Mouse (Mus musculus): Measurements from ENCODE around the gene Ddx39b. TPM values are rescaled to one million over a fixed set of nuclear protein-coding genes. Genes with fewer than 3 reads are reported as not detected.
A peak's percentile ranks its signal among the peaks of the same experiment; 100 is the strongest.

Gene Ddx39b
- 466 and 471 TPM in 2 replicates for polyA plus RNA-seq (2015; fragmentation: Nextera tagmentation; extraction: Ambion mirVana)

- Histone ChIP-seq H3K4me2 (ENCODE audit: low read length) (peak within 1 kb of the TSS; percentile 81), H3K9ac (replicated peaks; ENCODE audit: low read depth, low read length) (peak within 1 kb of the TSS; percentile 100), H3K4me1 (replicated peaks; ENCODE audit: control insufficient read depth, insufficient read depth, low read length) (peaks cover 51% of the 10 kb centered on the region), H3K27me3 (replicated peaks; ENCODE audit: control insufficient read depth, insufficient read depth, low read length) (no peaks in the 10 kb centered on the region), H3K4me3 (replicated peaks; ENCODE audit: low read length) (peak within 1 kb of the TSS; percentile 96), H3K9me3 (ENCODE audit: control insufficient read depth, low read length) (no peaks in the 10 kb centered on the region), H3K27ac (ENCODE audit: low read length) (peak within 1 kb of the TSS; percentile 98), H3K36me3 (ENCODE audit: control insufficient read depth, insufficient read depth) (peaks cover 23% of the 10 kb centered on the region)
- peak; percentile 91 for ATAC-seq
- under 1% methylated on average over 69 of the region's 69 CpGs for WGBS
Measured at GRCm38 (mm10) chr17:35241305-35242014, at the start of gene Ddx39b. Gene Ddx39b (plus strand): TSS chr17:35241746.

GRCm38 (mm10) chr17:35192924-35193323 lies 48.6 kb upstream of the Ddx39b start:
- ATAC-seq: no peak
- no peak overlapping the region for H3K4me3 ChIP-seq (replicated peaks; ENCODE audit: low read length)
- WGBS: 91% methylated on average over 5 of the region's 5 CpGs
- H3K4me2 ChIP-seq (ENCODE audit: low read length): no peak overlapping the region
- peaks cover 25% of the 10 kb centered on the region for H3K27me3 ChIP-seq (replicated peaks; ENCODE audit: control insufficient read depth, insufficient read depth, low read length)
- H3K9ac ChIP-seq (replicated peaks; ENCODE audit: low read depth, low read length): no peak overlapping the region
- H3K27ac ChIP-seq (ENCODE audit: low read length): no peak overlapping the region
- peaks cover 11% of the 10 kb centered on the region for H3K4me1 ChIP-seq (replicated peaks; ENCODE audit: control insufficient read depth, insufficient read depth, low read length)
- no peaks in the 10 kb centered on the region for H3K36me3 ChIP-seq (ENCODE audit: control insufficient read depth, insufficient read depth)
- no peaks in the 10 kb centered on the region for H3K9me3 ChIP-seq (ENCODE audit: control insufficient read depth, low read length)

- Histone ChIP-seq H3K9me3 (ENCODE audit: control insufficient read depth, low read length) (no peaks in the 10 kb centered on the region), H3K36me3 (ENCODE audit: control insufficient read depth, insufficient read depth) (no peaks in the 10 kb centered on the region), H3K9ac (replicated peaks; ENCODE audit: low read depth, low read length) (no peak within 1 kb of the TSS), H3K27ac (ENCODE audit: low read length) (no peak within 1 kb of the TSS), H3K27me3 (replicated peaks; ENCODE audit: control insufficient read depth, insufficient read depth, low read length) (peaks cover 27% of the 10 kb centered on the region), H3K4me1 (replicated peaks; ENCODE audit: control insufficient read depth, insufficient read depth, low read length) (peaks cover 11% of the 10 kb centered on the region), H3K4me2 (ENCODE audit: low read length) (peak within 1 kb of the TSS; percentile 75), H3K4me3 (replicated peaks; ENCODE audit: low read length) (no peak within 1 kb of the TSS; the same call in 1 of the 2 replicates)
- ATAC-seq: no peak
- WGBS: 80% methylated on average over 28 of the region's 28 CpGs
Measured at GRCm38 (mm10) chr17:35193881-35194843, 47.4 kb upstream of the Ddx39b start, which contains the start of gene Ltb. Gene Ltb (plus strand): TSS chr17:35194439.

GRCm38 (mm10) chr17:35194844-35195630 lies 46.5 kb upstream of the Ddx39b start:
- Histone ChIP-seq H3K9me3 (ENCODE audit: control insufficient read depth, low read length) (no peaks in the 10 kb centered on the region), H3K36me3 (ENCODE audit: control insufficient read depth, insufficient read depth) (no peaks in the 10 kb centered on the region), H3K4me2 (ENCODE audit: low read length) (peak overlapping the region; percentile 75), H3K9ac (replicated peaks; ENCODE audit: low read depth, low read length) (peak overlapping the region; percentile 31), H3K27me3 (replicated peaks; ENCODE audit: control insufficient read depth, insufficient read depth, low read length) (peaks cover 27% of the 10 kb centered on the region), H3K27ac (ENCODE audit: low read length) (no peak overlapping the region), H3K4me3 (replicated peaks; ENCODE audit: low read length) (peak overlapping the region; percentile 43), H3K4me1 (replicated peaks; ENCODE audit: control insufficient read depth, insufficient read depth, low read length) (peaks cover 11% of the 10 kb centered on the region)
- 46% methylated on average over 19 of the region's 19 CpGs for WGBS
- ATAC-seq: peak; percentile 28; the same call in 1 of the 2 replicates

GRCm38 (mm10) chr17:35195631-35196320 lies 45.8 kb upstream of the Ddx39b start:
- ATAC-seq: peak; percentile 90
- WGBS: 1% methylated on average over 65 of the region's 66 CpGs
- Histone ChIP-seq H3K36me3 (ENCODE audit: control insufficient read depth, insufficient read depth) (no peaks in the 10 kb centered on the region), H3K9ac (replicated peaks; ENCODE audit: low read depth, low read length) (peak overlapping the region; percentile 31), H3K4me3 (replicated peaks; ENCODE audit: low read length) (peak overlapping the region; percentile 43), H3K4me2 (ENCODE audit: low read length) (peak overlapping the region; percentile 75), H3K9me3 (ENCODE audit: control insufficient read depth, low read length) (no peaks in the 10 kb centered on the region), H3K27ac (ENCODE audit: low read length) (no peak overlapping the region), H3K27me3 (replicated peaks; ENCODE audit: control insufficient read depth, insufficient read depth, low read length) (peaks cover 27% of the 10 kb centered on the region), H3K4me1 (replicated peaks; ENCODE audit: control insufficient read depth, insufficient read depth, low read length) (peaks cover 11% of the 10 kb centered on the region)

- H3K36me3 ChIP-seq (ENCODE audit: control insufficient read depth, insufficient read depth): no peaks in the 10 kb centered on the region
- no peaks in the 10 kb centered on the region for H3K9me3 ChIP-seq (ENCODE audit: control insufficient read depth, low read length)
- ATAC-seq: no peak
- peaks cover 27% of the 10 kb centered on the region for H3K27me3 ChIP-seq (replicated peaks; ENCODE audit: control insufficient read depth, insufficient read depth, low read length)
- H3K4me3 ChIP-seq (replicated peaks; ENCODE audit: low read length): peak overlapping the region; percentile 43
- WGBS: 40% methylated on average over 9 of the region's 9 CpGs
- peak overlapping the region; percentile 75 for H3K4me2 ChIP-seq (ENCODE audit: low read length)
- no peak overlapping the region for H3K27ac ChIP-seq (ENCODE audit: low read length)
- H3K9ac ChIP-seq (replicated peaks; ENCODE audit: low read depth, low read length): peak overlapping the region; percentile 31; the same call in 1 of the 2 replicates
- peaks cover 11% of the 10 kb centered on the region for H3K4me1 ChIP-seq (replicated peaks; ENCODE audit: control insufficient read depth, insufficient read depth, low read length)
Measured at GRCm38 (mm10) chr17:35196321-35196641, 45.3 kb upstream of the Ddx39b start.

- no peak for ATAC-seq
- peaks cover 27% of the 10 kb centered on the region for H3K27me3 ChIP-seq (replicated peaks; ENCODE audit: control insufficient read depth, insufficient read depth, low read length)
- no peak overlapping the region for H3K4me2 ChIP-seq (ENCODE audit: low read length)
- H3K27ac ChIP-seq (ENCODE audit: low read length): no peak overlapping the region
- peaks cover 11% of the 10 kb centered on the region for H3K4me1 ChIP-seq (replicated peaks; ENCODE audit: control insufficient read depth, insufficient read depth, low read length)
- 44% methylated on average over 5 of the region's 6 CpGs for WGBS
- no peak overlapping the region for H3K4me3 ChIP-seq (replicated peaks; ENCODE audit: low read length)
- no peak overlapping the region for H3K9ac ChIP-seq (replicated peaks; ENCODE audit: low read depth, low read length)
- H3K9me3 ChIP-seq (ENCODE audit: control insufficient read depth, low read length): no peaks in the 10 kb centered on the region
- no peaks in the 10 kb centered on the region for H3K36me3 ChIP-seq (ENCODE audit: control insufficient read depth, insufficient read depth)
Measured at GRCm38 (mm10) chr17:35197126-35197525, 44.4 kb upstream of the Ddx39b start.

GRCm38 (mm10) chr17:35198029-35198428 lies 43.5 kb upstream of the Ddx39b start:
- Histone ChIP-seq H3K36me3 (ENCODE audit: control insufficient read depth, insufficient read depth) (no peaks in the 10 kb centered on the region), H3K4me2 (ENCODE audit: low read length) (no peak overlapping the region), H3K4me1 (replicated peaks; ENCODE audit: control insufficient read depth, insufficient read depth, low read length) (peaks cover 11% of the 10 kb centered on the region), H3K27ac (ENCODE audit: low read length) (no peak overlapping the region), H3K4me3 (replicated peaks; ENCODE audit: low read length) (no peak overlapping the region), H3K9me3 (ENCODE audit: control insufficient read depth, low read length) (no peaks in the 10 kb centered on the region), H3K27me3 (replicated peaks; ENCODE audit: control insufficient read depth, insufficient read depth, low read length) (peaks cover 27% of the 10 kb centered on the region), H3K9ac (replicated peaks; ENCODE audit: low read depth, low read length) (no peak overlapping the region)
- WGBS: 65% methylated on average over 7 of the region's 7 CpGs
- ATAC-seq: no peak
